10 mouse cellular contexts compared by ENCODE assay signal in genomic region chr12:81028291-81028920, GRCm38 (mm10). TPM values are rescaled to one million over a fixed set of nuclear protein-coding genes. Genes with fewer than 3 reads are reported as not detected.
DNase-seq lines count a peak whose midpoint lies in the region; ATAC-seq and TF ChIP-seq lines count a peak whose summit lies in the region.
"Had no signal": no experiment of that assay in that cellular context is flagged by ENCODE, and none has a peak within 500 bp of the region (broad histone marks: within the 10 kb centered on the region; RNA-seq: fewer than 3 reads in every experiment).

No protein-coding gene starts in this region.

- 0 out of 2 replicates have a peak overlapping the region, but pooled peaks have one; percentile 3 for H3K4me2 ChIP-seq in heart, postnatal 0 days (ENCODE audit: low read depth, low read length)
- peak overlapping the region; percentile 95 for H3K4me2 ChIP-seq in hindbrain, embryonic 11.5 days (replicated peaks; ENCODE audit: low read depth, low read length)
- H3K4me2 ChIP-seq in liver, embryonic 13.5 days, result peak overlapping the region; percentile 61

- no peak for TF ChIP-seq POLR2A in olfactory bulb, adult 2 months (IDR thresholded peaks at IDR 0.05; ENCODE audit: insufficient read depth, low read depth, low read length)

- intact Hi-C loops in left cerebral cortex, postnatal 36 days (cut with DNase I), result no loop called here

- H3K4me3 ChIP-seq in heart, postnatal 0 days (ENCODE audit: low read depth, low read length), result 0 out of 2 replicates have a peak overlapping the region, but pooled peaks have one; percentile 46
- H3K4me3 ChIP-seq in hindbrain, embryonic 11.5 days (ENCODE audit: low read depth, low read length), result peak overlapping the region; percentile 74
- H3K4me3 ChIP-seq in liver, embryonic 13.5 days (replicated peaks), result peak overlapping the region; percentile 57; the same call in 1 of the 2 replicates
- peak overlapping the region; percentile 28 for H3K4me3 ChIP-seq in olfactory bulb, adult 2 months (ENCODE audit: insufficient read depth, low read depth, low read length)

- no peak for ATAC-seq in heart, postnatal 0 days (ENCODE audit: insufficient read depth, low read depth)
- ATAC-seq in hindbrain, embryonic 11.5 days (ENCODE audit: low FRiP score), result no peak
- ATAC-seq in liver, embryonic 13.5 days (ENCODE audit: low read depth), result no peak
- ATAC-seq in activated CD4-positive, CD25-positive, alpha-beta regulatory T cell, adult 4 months, result no peak

- no peak overlapping the region for H3K9ac ChIP-seq in heart, postnatal 0 days (replicated peaks; ENCODE audit: low read depth, low read length)
- H3K9ac ChIP-seq in hindbrain, embryonic 11.5 days (ENCODE audit: low read depth, low read length), result peak overlapping the region; percentile 19; the same call in 1 of the 2 replicates
- no peak overlapping the region for H3K9ac ChIP-seq in liver, embryonic 13.5 days
- H3K9ac ChIP-seq: lung, embryonic 14.5 days had no signal

- no peaks in the 10 kb centered on the region for H3K9me3 ChIP-seq in heart, postnatal 0 days (replicated peaks; ENCODE audit: control insufficient read depth, low read length)
- no peaks in the 10 kb centered on the region for H3K9me3 ChIP-seq in hindbrain, embryonic 11.5 days (ENCODE audit: control insufficient read depth, low read length)
- no peaks in the 10 kb centered on the region for H3K9me3 ChIP-seq in liver, embryonic 13.5 days (replicated peaks)

- H3K27me3 ChIP-seq in heart, postnatal 0 days (ENCODE audit: control insufficient read depth, insufficient read depth, low read length), result peaks cover 54% of the 10 kb centered on the region
- H3K27me3 ChIP-seq in hindbrain, embryonic 11.5 days (ENCODE audit: control insufficient read depth, insufficient read depth, low read length), result peaks cover 5% of the 10 kb centered on the region; the same call in 1 of the 2 replicates
- H3K27me3 ChIP-seq in liver, embryonic 13.5 days, result peaks cover 44% of the 10 kb centered on the region

- no peak overlapping the region for H3K27ac ChIP-seq in heart, postnatal 0 days (ENCODE audit: low read depth)
- no peak overlapping the region for H3K27ac ChIP-seq in hindbrain, embryonic 11.5 days (ENCODE audit: low read depth, low read length)
- no peak overlapping the region for H3K27ac ChIP-seq in liver, embryonic 13.5 days
- no peak overlapping the region for H3K27ac ChIP-seq in olfactory bulb, adult 2 months (ENCODE audit: insufficient read depth, low read depth, low read length)

- no peaks in the 10 kb centered on the region for H3K36me3 ChIP-seq in heart, postnatal 0 days (replicated peaks; ENCODE audit: control insufficient read depth, insufficient read depth, low read length)
- H3K36me3 ChIP-seq in hindbrain, embryonic 11.5 days (ENCODE audit: control insufficient read depth, insufficient read depth, low read length), result no peaks in the 10 kb centered on the region
- H3K36me3 ChIP-seq in liver, embryonic 13.5 days, result no peaks in the 10 kb centered on the region

- TF ChIP-seq CTCF in heart, postnatal 0 days (IDR thresholded peaks at IDR 0.05; ENCODE audit: low read depth), result no peak
- TF ChIP-seq CTCF in olfactory bulb, adult 2 months (IDR thresholded peaks at IDR 0.05; ENCODE audit: insufficient read depth, low read depth, low read length), result no peak

- no peaks in the 10 kb centered on the region for H3K4me1 ChIP-seq in heart, postnatal 0 days (ENCODE audit: control insufficient read depth, insufficient read depth)
- peaks cover 3% of the 10 kb centered on the region; the same call in 1 of the 2 replicates for H3K4me1 ChIP-seq in hindbrain, embryonic 11.5 days (replicated peaks; ENCODE audit: control insufficient read depth, insufficient read depth, low read length)
- peaks cover 4% of the 10 kb centered on the region; the same call in 1 of the 2 replicates for H3K4me1 ChIP-seq in liver, embryonic 13.5 days (replicated peaks)
- H3K4me1 ChIP-seq in olfactory bulb, adult 2 months (ENCODE audit: control insufficient read depth, insufficient read depth, low read length), result peaks cover 21% of the 10 kb centered on the region

- 46% methylated on average over 16 of the region's 16 CpGs for WGBS in heart, postnatal 0 days
- WGBS in hindbrain, embryonic 11.5 days, result 46% methylated on average over 16 of the region's 16 CpGs
- WGBS in liver, embryonic 13.5 days (ENCODE audit: insufficient replicate concordance), result 33% methylated on average over 16 of the region's 16 CpGs
- 59% methylated on average over 16 of the region's 16 CpGs for WGBS in olfactory bulb, adult 2 months

- no peak for TF ChIP-seq EP300 in heart, postnatal 0 days (IDR thresholded peaks at IDR 0.05; ENCODE audit: low read depth)

- no peak for DNase-seq in heart, postnatal 0 days (ENCODE audit: low spot score)
- no peak for DNase-seq in heart, adult 18-20 months
- no peak for DNase-seq in hindbrain, embryonic 11.5 days (ENCODE audit: low spot score)
- DNase-seq in liver, embryonic 13.5 days, result no peak
- no peak for DNase-seq in left cerebral cortex, postnatal 36 days (ENCODE audit: low spot score in 2 of 2)
- DNase-seq in right cerebral cortex, postnatal 14 days, result no peak
- DNase-seq: lung, embryonic 14.5 days had no signal

RNA-seq across cellular contexts. Expression of gene Smoc1, which starts 1.8 kb away (rescaled TPM):
- total RNA-seq in heart, postnatal 0 days (2014; rRNA removed; ENCODE audit: low replicate concordance), result 2.7 and 5.1 TPM in 2 replicates
- 5.9 and 6.2 TPM in 2 replicates for polyA plus RNA-seq in heart, postnatal 0 days (2015; fragmentation: Nextera tagmentation; extraction: Ambion mirVana)
- 1 to 10 TPM; 5.4 to 8.4 TPM for total RNA-seq in heart, adult 18-20 months (2021)
- 12.9 and 18.7 TPM in 2 replicates for polyA plus RNA-seq in hindbrain, embryonic 11.5 days (2014; fragmentation: Nextera tagmentation; extraction: Ambion mirVana)
- polyA plus RNA-seq in liver, embryonic 13.5 days (2015; fragmentation: Nextera tagmentation; extraction: Ambion mirVana), result 6.0 and 7.4 TPM in 2 replicates
- not detected in 2 replicates for polyA plus RNA-seq in olfactory bulb, adult 2 months (2012; ENCODE audit: insufficient read depth, insufficient read length, low replicate concordance, missing spikeins)
- total RNA-seq in left cerebral cortex, postnatal 36 days (2021), result 1 to 10 TPM; 7.1 to 9.1 TPM
- polyA plus RNA-seq in activated CD4-positive, CD25-positive, alpha-beta regulatory T cell, adult 4 months (2017; shearing (Covaris generic)), result under 1 TPM in 1 of 2 experiments, not detected in 1; 0.53 TPM

RNA-seq across cellular contexts. Expression of gene Slc10a1, which starts 59.9 kb away (rescaled TPM):
- total RNA-seq in heart, postnatal 0 days (2014; rRNA removed; ENCODE audit: low replicate concordance), result 1.5 TPM in 1 of 2 replicates, not detected in the other
- polyA plus RNA-seq in heart, postnatal 0 days (2015; fragmentation: Nextera tagmentation; extraction: Ambion mirVana), result 0.37 and 0.40 TPM in 2 replicates
- not detected for total RNA-seq in heart, adult 18-20 months (2021)
- polyA plus RNA-seq in hindbrain, embryonic 11.5 days (2014; fragmentation: Nextera tagmentation; extraction: Ambion mirVana), result 0.51 and 0.63 TPM in 2 replicates
- 0.74 and 0.95 TPM in 2 replicates for polyA plus RNA-seq in liver, embryonic 13.5 days (2015; fragmentation: Nextera tagmentation; extraction: Ambion mirVana)
- not detected in 2 replicates for polyA plus RNA-seq in olfactory bulb, adult 2 months (2012; ENCODE audit: insufficient read depth, insufficient read length, low replicate concordance, missing spikeins)
- not detected for total RNA-seq in left cerebral cortex, postnatal 36 days (2021)
- 1 to 10 TPM in 1 of 2 experiments, under 1 TPM in 1; 0.52 to 1.4 TPM for polyA plus RNA-seq in activated CD4-positive, CD25-positive, alpha-beta regulatory T cell, adult 4 months (2017; shearing (Covaris generic))
- polyA plus RNA-seq: urinary bladder, adult 2 months had no signal

Comparison
In these comparisons a context has a peak if more than half of its experiments do, and no peak if none do; other contexts are left out.
1. H3K4me2 ChIP-seq: peak in every context shown above with its lines; median percentile 95 in hindbrain, embryonic 11.5 days; 61 in liver, embryonic 13.5 days; 3 in heart, postnatal 0 days.